Mouse (Mus musculus) lung, adult 18-20 months (tissue): ENCODE data around the gene Synpo2.

Experiments
- DNase-seq, 2 experiments: peaks; one replicate each; pipeline ENCODE4 v3.0.0; 2022; ENCODE audit warnings: mixed read lengths in 2 of 2

Gene Synpo2

DNA sequence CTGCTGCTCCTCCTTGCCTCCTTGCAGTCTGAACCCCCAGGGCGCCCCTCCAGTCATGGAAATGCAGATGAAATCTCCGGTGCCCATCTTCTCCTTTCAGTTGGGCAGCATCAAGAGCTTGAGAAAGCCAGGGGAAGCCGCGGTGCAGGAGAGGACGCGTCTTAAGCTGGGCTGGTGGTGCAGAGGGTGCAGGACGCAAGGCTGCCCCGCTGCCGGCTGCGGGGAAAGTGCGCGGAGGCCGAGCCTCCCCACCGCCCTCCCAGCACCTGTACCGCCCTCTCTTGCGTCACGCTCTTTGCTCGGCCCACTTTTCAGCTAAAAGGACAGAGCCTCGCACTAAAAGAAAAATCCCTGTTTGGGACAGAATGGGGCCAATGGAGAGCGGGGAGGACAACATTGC is at the start of gene Synpo2:
TSS of gene Synpo2 (minus strand) at position 229 of the 400 bp plus-strand sequence.
- peak; percentile 63 to 73 for DNase-seq

DNA sequence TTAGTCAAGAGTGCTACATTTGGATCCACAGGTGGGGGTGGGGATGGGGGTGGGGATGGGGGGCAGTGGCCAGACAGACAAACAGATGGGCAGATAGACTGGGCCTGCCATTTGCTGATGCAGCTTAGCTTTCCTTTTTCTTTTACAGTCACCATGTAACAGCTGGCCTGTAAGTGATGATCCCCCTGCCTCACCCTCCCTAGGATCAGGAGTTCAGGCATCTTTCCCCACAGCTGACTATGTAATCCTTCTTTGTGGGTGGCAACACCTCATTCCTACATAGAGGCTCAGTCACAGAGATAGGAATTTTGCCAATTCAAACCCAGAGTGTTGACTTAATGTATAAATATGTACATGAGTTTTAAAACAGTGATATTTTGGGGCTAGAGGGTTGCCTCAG is 49.7 kb upstream of the Synpo2 start:
- no peak for DNase-seq

DNA sequence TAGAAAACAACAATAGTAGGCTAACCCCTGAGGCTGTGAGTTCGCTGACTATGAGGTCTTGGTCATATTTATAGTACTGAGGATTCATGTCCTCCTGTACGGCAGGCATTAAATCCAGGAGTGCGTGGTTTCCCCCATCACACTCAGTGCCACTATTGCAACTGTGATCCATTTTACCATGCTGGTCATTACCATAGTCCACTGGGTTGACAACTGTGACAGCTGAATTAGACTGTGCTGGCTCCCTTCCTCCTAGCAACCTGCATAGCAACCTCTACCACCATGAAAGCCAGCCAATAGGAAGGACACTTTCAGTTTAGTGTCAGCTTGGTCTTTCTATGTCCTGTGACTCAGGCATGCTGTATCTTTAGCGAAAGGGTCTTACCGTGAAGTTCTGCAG is 48.3 kb upstream of the Synpo2 start:
- DNase-seq, result no peak

DNA sequence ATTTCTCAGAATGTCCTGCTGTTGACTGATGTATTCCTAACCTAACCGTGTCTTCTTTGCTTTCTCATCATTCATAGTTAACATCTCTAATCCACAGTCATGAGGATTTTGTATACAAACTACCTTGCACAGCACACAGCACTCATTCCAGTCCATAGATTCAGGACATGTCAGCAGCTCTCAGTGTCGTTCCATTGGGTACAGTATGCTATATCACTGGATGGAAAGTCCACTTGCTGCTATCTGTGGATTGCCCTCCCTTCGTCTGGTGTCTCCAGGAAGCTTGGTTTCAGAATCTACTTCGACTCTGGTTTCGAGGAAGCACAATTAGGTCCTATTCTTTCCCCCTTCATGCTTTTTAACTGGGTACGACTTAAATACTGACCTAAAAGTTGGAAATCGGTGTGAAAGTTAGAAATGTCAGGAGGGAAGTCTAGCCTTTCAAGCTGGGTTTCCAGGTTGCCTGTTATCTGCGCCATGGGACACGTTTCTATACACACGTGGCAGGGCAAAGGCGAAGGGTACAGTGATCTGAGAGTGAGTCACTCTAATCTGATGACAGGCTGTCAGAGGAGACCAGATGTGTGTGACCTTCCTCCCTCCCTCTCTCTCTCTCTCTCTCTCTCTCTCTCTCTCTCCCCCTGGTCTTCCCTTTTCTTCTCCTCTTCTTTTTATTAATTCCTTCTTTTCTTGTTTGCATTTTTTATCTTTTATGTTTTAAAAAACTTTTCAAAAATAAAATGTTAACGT is 47.1 kb upstream of the Synpo2 start:
- DNase-seq, result no peak

DNA sequence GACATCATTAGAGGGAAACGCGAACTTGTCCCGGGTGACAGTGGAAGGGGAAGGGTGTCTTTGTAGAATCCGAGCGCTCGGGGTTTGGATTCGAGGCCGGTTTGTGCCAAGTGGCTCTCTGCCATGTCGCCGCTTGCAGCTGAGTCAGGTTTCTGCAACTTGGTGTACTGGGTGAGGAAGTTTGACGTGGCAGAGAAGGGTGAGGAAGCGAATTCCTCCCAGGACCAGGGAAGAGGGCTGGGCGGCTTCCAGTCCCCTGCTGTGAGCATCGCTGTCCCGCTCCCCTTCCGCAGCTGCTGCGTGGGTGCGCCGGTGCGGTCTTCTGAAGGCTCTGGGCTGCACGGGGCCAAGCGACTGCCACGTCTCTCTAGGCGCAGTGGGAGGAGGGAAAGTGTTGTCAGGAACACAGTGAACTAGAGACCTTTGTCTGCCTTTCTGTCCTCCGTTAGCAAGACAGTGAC is 31.8 kb upstream of the Synpo2 start:
- DNase-seq, result peak; percentile 73 to 75

DNA sequence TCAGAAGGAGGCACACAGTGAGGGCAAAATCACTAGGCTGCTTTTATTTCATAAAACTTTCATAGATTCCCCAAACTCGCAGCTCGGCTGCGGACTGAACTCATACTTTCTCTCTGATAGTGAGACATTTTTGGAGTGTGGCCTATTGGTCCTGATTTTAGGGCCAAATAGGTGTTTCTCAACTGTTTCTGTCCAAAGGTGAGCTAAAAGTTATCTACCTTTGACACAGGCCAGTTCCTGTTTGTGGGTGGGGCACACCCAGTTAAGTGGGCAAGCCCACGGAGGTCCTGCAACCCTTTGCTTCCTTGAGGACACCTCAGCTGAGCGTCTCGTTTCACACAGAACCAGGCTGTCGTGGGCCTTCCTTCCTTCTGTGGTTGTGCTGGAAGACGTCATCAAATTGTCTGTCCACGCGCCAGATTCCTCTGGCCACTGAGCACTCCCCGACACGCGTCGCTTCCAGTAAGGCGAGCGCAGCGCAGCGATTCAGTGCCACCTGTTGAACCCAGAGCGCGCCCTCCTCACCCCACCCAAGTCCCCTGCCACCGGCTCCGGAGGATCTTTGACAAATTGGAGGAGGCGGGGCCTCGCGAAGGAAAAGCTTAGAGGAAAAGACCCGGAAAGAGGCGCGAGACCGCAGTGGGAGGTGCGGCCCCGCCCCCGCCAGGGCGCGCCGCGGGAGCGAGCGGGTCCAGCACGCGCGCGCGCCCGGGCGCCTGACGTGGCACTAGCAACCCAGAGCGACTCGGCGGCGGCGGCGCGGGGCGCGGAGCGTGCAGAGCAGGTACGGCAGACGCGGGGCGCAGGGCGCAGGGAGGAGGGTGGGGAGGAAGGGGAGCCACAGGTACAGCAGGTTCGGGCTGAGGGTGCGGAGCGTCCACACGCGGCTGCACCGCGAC is 31.1 kb upstream of the Synpo2 start, which contains the start of gene Sec24d:
TSS of gene Sec24d (plus strand) at position 703 of the 899 bp plus-strand sequence.
- peak; percentile 87 to 88 for DNase-seq

DNA sequence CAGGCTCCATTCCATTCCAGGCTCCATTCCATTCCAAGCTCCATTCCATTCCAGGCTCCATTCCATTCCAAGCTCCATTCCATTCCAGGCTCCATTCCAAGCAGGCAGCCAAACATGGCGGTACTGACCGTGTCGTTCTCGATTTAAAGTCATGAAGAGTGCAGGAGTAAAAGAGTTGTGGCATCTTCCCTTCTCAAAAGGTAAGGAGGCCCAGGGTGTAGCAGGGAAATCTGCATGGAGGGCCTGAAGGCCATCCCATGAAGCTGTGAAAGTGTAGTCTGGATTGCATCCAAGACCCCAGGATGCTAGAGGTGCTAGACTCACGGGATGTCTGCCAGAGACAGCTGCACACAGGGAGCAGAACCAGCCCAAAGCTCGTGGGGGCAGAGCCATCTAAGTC is 28.8 kb upstream of the Synpo2 start:
- no peak for DNase-seq

DNA sequence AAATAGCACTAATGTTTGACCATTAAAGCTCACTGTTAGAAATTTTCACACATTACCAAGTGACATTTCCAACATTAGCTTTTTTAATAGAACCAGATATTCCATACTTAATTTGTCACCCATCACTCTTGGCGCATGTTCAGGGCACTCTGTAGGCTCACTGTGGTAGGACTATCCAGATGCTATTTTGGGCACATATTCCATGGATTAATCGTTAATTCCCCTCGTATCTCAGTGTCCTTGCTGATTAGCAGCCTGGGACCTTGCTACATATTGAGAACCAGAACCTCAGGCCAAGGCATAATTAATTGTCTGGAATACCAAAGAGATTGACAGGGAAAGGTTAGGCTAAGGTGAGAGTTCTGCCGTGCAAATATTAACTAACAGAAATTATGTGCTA is 22.8 kb upstream of the Synpo2 start:
- no peak for DNase-seq

DNA sequence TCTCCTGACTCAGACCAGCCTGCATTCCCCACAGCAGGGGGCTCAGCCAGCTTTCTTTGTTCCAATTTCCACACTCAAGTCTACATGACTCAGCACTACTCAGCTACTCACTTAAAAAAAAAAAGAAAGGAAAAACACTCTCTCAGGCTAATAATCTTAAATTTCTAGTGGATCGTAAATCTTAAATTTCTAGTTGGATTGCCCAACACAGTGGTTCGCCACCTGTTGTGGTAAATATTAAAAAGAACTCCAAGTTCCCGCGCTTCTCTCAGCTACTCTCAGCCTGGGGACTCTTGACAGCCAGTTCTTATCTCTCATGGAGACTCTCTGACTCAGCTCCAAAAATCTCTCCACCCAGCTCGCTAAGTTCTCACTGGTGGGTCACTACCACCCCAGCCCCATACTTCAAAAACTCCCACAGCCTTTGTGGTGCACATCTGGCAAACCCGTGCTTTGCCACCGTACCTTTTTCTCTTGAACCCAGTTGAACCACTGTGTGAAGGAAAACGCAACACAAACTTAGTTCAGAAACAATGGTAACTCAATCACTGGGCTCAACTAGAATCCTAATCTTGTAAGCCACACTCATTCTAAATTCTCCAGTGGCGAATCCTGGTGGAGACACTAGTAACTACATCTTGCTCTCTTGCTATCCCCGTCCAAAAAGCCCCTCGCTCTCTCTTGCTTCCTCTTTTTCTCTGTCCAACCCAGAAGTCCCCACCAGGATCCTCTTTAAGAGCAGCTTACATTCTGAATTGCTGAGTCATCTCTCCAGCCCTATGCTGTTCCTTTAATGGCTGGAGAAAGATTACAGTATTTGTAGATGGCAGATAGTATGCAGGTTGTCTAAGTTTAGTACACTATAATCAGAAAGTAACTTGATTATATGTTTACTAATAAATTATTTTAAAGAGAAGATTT is 20.5 kb upstream of the Synpo2 start:
- no peak for DNase-seq

DNA sequence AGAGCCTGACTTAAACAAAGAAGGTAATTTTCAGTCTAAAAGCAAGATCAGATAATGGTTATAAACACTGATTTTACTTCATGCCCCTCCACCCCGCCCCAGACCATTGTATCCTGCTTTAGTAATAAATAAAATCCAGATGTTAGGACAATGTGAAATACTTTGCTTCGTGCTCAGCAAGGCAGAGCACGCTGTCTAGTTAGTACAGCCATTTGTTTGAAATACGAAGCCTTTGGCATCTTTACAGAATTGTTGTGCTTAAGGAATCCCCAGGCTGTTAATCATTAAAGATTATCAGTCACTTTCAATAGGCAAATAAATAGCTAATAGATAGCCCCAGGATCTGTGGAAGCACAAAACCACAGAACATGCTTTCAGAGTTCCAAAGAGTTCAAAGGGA is 9.7 kb upstream of the Synpo2 start:
- no peak for DNase-seq

DNA sequence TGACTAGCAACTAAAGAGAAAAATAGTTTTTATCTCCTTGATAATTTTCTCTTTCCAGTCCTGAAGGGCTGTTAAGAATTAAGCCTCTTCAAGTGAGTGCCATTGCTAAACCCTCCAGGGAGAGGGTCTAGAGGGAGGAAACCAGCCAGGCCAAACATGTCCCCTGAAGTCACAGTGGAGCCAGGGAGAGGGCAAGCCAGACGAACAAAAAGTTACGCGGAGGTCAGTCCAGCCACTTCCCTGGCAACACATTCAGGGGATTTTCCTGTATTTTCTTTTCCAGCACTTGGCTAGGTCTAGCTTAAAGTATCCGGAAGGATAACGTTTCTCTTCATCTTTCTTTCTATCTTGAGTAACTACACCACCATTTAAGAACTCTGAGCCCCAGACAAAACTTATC is 8.4 kb upstream of the Synpo2 start:
- peak; percentile 21 to 44 for DNase-seq

DNA sequence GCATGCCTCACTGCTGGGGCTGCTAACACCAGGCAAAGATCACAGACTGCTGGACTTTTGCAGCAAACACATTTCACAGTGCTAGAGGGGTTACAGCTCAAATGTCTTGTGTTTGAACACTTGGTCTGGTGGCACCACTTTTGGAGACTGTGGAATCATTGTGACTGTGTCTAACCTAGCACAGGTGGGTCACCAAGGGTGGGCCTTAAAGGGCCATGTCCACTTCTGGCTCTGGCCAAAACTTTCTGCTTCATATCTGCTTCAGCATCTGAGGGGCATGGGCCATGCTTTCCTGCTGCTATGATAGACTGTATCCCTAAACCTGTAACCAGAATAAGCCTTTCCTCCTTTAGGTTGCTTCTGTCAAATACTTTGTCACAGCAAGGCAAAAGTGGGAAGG is 1.5 kb upstream of the Synpo2 start:
- DNase-seq, result no peak

DNA sequence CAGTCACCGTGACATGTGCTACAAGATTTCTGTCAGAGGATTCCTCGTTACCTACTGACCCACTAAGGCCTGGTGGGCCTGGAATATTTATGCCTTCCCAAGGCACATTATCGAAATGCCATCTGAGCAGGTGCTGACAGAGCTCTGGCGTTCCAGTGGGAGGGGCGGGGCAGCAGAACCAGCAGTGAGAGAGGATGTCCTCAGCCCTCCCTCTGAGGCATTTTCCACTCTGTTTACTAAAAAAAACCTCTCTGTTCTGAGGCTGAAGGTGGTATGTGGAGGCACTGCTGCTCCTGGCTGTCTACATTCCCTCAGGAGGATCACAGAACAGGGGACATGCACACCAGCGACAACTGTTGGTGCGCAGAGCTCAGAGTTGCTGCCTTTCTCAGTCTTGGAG is 1.1 kb upstream of the Synpo2 start:
- DNase-seq, result no peak

DNA sequence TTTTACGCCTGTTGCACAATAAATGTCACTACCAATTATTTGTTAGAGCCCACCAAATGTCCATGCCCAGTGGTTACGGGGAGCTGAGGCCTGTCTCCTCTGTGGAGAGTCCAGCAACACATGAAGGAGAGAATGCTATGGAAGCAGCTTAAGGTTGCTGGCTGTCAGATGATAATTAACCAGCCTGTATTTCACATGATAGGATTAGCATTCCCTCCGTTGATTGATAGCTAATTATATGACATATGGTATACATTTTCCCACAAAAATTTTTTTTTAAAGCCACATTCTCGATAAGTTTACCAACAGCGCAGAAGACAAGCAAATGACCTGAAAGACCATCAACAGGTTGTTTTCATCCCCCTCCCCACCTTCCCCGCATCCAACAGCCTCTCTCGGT is 454 bp downstream of the Synpo2 start:
- no peak for DNase-seq

DNA sequence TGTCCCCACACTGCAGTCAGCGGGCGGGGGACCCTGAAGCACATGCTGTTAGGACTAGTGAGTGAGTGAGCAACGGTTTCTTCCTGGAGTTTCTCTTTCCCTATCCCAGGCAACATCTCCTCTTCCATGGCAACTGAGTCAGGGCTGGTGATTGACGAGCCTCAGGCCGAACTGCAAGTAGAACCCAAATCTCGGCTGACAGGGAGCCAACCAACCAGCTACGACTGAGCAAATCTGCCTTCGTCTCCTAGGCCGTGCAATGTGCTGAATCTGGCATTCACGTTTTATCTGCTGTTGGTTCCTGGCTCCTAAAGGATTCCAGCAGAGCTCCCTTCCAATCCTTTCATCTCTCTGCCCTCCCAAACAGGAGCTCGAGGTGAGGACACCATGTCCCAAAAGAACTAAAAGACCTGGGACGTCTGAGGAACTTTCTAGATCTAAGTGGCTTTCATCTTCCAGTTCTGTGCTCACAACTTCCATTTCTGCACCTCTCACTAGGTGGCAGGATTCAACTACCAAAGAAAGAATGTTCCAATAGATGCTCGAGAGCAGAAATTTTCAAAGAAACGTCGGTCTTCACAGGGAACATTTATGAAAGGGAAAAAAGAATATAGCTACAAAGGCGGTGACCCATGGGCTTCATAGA is 1.6 kb downstream of the Synpo2 start:
- DNase-seq, result peak in 1 of 2 experiments; percentile 39

DNA sequence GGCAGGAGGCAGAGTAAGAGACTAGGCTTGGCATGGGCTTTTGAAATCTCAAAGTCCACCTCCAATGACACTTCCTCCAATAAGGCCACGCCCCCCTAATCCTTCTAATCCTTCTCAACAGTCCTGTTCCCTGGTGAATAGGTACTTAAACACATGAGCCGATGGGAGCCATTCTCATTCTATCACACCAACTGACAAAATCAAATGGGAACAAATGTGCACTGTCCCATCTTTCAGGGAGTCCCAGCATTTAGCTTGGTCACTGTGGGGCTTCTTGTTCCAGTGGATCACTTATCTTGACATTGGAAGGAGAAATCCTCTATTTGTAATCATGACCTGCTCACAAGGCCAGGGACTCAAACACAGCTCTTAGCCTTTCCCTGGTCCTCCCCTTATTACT is 4.3 kb downstream of the Synpo2 start:
- DNase-seq, result no peak

DNA sequence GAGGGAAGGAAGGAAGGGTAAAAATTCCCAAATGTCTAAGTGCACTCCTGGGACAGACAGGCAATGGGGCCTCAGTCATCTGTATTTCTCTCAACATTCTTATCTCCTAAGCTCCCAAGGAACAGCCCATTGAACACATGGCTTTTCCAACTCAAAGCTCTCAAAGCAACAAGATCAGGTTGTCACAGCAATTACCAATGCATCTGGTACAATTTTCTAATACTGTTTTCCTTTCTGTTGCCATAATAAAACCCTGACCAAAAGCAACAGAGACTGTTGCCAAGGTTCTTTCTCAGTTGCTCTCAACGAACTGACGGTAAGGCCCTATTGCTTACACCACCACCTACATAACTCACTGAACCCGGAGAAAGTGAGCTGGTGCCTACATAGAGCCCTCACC is 8.7 kb downstream of the Synpo2 start:
- no peak for DNase-seq

DNA sequence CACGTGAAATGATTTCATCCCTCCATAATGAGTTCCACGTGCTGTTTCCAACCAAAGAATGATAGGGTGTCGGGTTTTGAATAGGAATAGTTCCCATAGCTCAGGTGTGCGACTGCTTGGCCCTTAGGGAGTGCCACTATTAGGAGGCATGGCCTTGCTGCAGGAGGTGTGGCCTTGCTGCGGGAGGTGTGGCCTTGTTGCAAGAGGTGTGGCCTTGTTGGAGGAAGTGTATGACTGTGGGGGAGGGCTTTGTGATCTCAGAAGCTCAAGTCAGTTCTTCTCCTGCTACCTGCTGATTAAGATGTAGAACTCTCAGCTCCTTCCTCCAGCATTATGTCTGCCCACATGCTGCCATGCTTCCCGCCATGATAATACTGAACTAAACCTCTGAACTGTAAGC is 17.3 kb downstream of the Synpo2 start:
- no peak for DNase-seq

DNA sequence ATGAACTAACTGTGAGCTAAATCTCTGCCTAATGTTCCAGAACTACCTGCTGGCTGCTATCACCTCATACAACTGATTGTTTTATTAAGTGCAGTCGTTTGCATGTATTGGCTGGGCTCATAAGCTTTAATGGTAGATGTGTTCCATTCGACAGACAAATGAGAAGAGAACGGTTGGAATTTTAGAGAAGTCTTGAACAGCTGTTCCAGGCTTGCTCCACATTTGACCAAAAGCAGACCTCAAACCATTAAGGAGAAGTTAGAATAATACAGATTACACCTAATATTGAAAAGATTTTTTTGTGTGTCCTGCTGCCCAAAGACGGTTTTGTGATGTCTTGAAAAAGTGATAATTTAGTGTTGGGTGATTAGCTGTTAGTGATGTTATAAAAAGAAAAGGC is 27.1 kb downstream of the Synpo2 start:
- no peak for DNase-seq

DNA sequence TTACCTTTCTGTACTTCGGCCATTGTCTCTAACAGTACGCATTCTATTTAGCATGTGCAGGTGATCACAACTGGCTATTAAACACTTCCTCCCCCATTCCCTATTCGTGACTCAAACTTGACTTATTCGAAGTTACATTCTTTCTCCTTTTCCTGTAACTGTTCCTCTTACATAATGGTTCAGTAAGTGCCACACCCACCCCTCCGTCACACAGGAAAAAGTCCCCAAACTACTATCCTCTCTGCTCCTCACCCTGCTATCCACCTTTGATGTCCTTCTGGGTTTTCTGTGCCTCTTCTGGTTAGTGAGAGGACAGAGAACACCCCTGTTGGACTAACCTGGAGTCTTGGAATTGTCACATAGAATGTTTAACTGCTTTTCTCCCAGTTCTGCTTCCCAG is 28.6 kb downstream of the Synpo2 start:
- DNase-seq, result no peak

DNA sequence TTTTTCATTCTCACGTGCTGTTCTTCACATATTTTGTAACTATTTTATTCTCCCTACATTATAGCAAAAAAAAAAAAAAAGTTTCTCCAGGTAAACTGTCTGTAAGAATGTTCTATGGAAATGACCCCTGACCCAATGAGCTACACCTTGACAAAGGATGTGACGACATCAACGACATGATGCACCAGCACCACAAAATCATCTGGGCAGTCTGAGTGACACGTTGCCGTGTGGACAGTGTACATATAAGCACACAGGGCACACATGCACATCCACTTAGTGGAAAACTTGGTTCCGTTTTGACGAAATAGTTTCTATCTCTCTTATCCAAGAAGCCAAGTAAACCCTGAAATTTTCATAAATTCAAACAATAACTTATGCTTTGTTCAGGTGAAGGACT is 30.5 kb downstream of the Synpo2 start:
- no peak for DNase-seq

DNA sequence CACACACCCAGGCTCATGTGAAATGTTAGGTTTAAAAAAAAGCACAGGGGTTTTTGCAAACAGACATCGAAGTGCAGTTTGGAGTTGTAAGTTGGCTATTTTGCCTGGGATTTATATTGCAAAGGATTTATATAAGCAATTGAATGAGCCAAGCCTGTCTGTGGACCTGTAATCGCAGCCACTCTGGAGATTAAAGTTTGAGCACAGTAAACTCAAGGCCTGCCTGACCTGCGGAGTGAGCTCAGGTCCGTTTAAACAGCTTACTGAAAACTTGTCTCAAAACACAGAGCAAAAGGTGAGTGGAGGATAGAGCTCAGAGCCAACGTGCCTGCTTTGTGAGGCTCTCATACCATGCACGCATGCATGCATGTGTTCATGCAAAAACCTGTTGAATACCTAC is 30.9 kb downstream of the Synpo2 start:
- DNase-seq, result no peak
